Mouse (Mus musculus): ENCODE data around the gene Mrpl27. TPM values are rescaled to one million over a fixed set of nuclear protein-coding genes. Genes with fewer than 3 reads are reported as not detected.

Mrpl27 gene
- 19.5 and 26.2 TPM in 2 replicates for total RNA-seq (2014; fragmentation: Nextera tagmentation)
- total RNA-seq (2017), result 54.7 and 70.9 TPM in 2 replicates
- polyA plus RNA-seq (2012), result 66.3 and 70.6 TPM in 2 replicates

DNA sequence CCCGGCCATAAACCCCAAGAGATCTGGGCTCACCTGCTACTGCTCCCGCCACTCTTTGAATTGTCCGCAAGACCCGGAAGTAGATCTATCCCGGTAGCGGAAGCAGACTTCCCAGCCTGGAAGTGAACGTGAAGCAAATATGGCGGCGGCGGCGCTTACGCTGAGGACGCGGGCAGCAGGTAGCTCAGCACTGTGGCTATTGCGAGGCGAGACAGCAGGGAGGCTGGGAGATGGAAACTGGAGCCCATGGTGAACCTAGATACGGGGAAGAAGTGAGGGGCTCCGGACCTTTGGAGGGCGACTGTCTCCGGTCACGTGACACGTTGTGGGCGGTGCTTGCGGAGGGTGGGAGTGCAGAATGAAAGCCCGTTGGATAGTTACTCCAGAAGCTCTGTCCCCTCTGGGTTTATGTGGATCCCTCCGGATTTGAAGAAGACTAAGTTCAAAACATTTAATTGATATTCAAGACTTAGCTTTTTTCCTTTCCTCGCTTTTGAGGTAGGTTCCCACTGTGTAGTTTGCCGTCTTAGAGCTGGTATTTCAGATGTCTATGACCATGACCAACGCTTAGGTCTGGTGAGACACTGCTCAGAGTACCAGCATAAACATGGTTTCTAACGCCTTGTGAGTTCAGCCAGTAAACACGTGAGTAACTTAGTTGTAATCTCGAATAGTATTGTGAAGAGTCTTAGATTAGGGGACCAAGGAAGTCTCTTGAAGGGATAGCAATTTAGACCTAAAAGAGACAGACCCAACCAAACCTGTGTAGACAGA lies at the start of gene Mrpl27, which contains the start of gene Eme1:
Mrpl27 (plus strand) TSS at position 105 of the 774 bp plus-strand sequence.
Eme1 (minus strand) TSS at position 302 of the 774 bp plus-strand sequence.
- Histone ChIP-seq H3K27me3 (ENCODE audit: insufficient read depth, low read length) (no peaks in the 10 kb centered on the region), H3K9me3 (replicated peaks) (no peaks in the 10 kb centered on the region), H3K4me3 (ENCODE audit: low read depth, low read length) (peak within 1 kb of the TSS; percentile 80), H3K36me3 (replicated peaks) (peaks cover 72% of the 10 kb centered on the region), H3K4me1 (ENCODE audit: insufficient read depth, low read depth, low read length) (peaks cover 42% of the 10 kb centered on the region)
- TF ChIP-seq CTCF (IDR thresholded peaks at IDR 0.05; ENCODE audit: low read depth, low read length) (no peak), POLR2AphosphoS5 (IDR thresholded peaks at IDR 0.05; ENCODE audit: insufficient replicate concordance, low read depth, low read length) (no peak), TAL1 (conservative IDR thresholded peaks at IDR 0.05; ENCODE audit: low read depth, low read length) (no peak), GATA1 (IDR thresholded peaks at IDR 0.05; ENCODE audit: borderline replicate concordance, low read length) (no peak), GATA2 (IDR thresholded peaks at IDR 0.05; ENCODE audit: borderline replicate concordance, low read depth, low read length) (no peak)
- ATAC-seq (ENCODE audit: extremely low read depth, insufficient number of reproducible peaks, low FRiP score, poor library complexity, severe bottlenecking) (peak; percentile 83), DNase-seq (ENCODE audit: low spot score) (peak; percentile 83)

DNA sequence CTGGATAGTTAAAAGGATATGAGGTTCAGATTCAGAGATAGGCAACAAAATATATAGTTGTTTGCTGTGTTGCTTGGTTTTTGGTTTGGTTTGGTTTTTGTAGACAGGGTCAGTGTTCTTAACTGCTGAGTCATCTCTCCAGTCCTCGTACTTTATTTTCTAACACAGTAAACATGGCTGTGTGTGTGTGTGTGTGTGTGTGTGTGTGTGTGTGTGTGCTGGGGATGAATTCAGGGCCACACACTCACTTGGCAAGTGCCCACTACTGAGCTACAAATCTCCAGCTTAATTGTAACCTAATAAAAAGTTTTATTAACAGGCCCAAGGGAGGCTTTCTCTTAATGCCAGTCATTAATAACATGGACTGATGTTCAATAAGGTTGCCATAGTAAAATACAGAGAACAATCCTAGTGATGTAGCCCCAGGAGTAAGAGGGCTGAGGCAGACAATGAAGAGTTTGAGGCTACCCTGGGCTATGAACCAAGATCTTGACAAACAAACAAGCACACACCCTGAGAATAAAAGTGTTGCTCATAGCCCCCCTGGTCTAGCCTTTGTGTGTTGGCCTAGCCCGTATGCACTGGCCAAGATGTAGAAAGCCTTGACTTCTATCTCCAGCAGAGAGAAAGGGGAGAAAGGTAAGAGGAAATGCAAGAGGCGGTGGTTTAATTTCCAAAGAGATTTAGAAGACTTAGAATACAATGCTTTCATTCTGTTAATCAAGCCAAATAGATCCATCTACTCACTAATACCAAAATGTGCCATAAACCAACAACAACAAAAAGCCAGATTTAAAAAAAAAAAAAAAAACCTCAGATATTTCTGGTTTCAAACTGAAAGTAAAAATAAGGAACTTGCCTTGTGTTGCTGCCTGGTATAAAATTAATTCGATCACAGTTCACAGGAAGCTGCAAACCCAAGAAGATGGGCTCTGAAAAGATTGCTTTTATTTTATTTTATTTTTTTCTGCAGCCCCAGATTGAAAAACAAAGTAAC lies 42.5 kb upstream of the Mrpl27 start:
- DNase-seq (ENCODE audit: low spot score), result no peak
- no peak for TF ChIP-seq TAL1 (conservative IDR thresholded peaks at IDR 0.05; ENCODE audit: low read depth, low read length)
- no peak for TF ChIP-seq CTCF (IDR thresholded peaks at IDR 0.05; ENCODE audit: low read depth, low read length)
- no peak for TF ChIP-seq GATA2 (IDR thresholded peaks at IDR 0.05; ENCODE audit: borderline replicate concordance, low read depth, low read length)
- TF ChIP-seq POLR2AphosphoS5 (IDR thresholded peaks at IDR 0.05; ENCODE audit: insufficient replicate concordance, low read depth, low read length), result no peak
- TF ChIP-seq GATA1 (IDR thresholded peaks at IDR 0.05; ENCODE audit: borderline replicate concordance, low read length), result no peak
- no peaks in the 10 kb centered on the region for H3K36me3 ChIP-seq (replicated peaks)
- no peak overlapping the region for H3K4me3 ChIP-seq (ENCODE audit: low read depth, low read length)
- H3K4me1 ChIP-seq (ENCODE audit: insufficient read depth, low read depth, low read length), result no peaks in the 10 kb centered on the region
- H3K27me3 ChIP-seq (ENCODE audit: insufficient read depth, low read length), result peaks cover 23% of the 10 kb centered on the region
- no peak for ATAC-seq (ENCODE audit: extremely low read depth, insufficient number of reproducible peaks, low FRiP score, poor library complexity, severe bottlenecking)
- no peaks in the 10 kb centered on the region for H3K9me3 ChIP-seq (replicated peaks)

DNA sequence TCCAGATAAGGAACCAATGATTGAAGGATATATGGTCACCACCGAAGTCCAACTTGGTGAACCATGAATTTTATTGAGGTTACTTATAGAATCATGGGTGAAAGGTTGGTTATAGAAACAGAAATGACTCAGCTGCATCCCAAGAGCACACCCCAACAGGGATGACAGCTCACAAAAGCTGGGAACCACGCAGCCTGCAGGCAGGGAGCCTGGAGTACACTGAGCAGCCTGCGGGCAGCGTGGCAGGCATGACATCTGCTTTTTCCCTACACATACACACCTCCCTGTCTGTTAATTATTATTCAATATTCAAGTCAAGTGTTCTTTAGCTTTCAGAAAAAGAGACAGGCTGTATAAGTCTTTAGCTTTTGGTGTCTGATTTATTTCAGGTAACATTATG lies 39.0 kb upstream of the Mrpl27 start:
- Histone ChIP-seq H3K36me3 (replicated peaks) (no peaks in the 10 kb centered on the region), H3K4me1 (ENCODE audit: insufficient read depth, low read depth, low read length) (no peaks in the 10 kb centered on the region), H3K9me3 (replicated peaks) (no peaks in the 10 kb centered on the region), H3K4me3 (ENCODE audit: low read depth, low read length) (no peak overlapping the region), H3K27me3 (ENCODE audit: insufficient read depth, low read length) (peaks cover 22% of the 10 kb centered on the region)
- ATAC-seq (ENCODE audit: extremely low read depth, insufficient number of reproducible peaks, low FRiP score, poor library complexity, severe bottlenecking) (no peak), DNase-seq (ENCODE audit: low spot score) (no peak)
- no peak for TF ChIP-seq GATA1 (IDR thresholded peaks at IDR 0.05; ENCODE audit: borderline replicate concordance, low read length)
- TF ChIP-seq GATA2 (IDR thresholded peaks at IDR 0.05; ENCODE audit: borderline replicate concordance, low read depth, low read length), result no peak
- TF ChIP-seq CTCF (IDR thresholded peaks at IDR 0.05; ENCODE audit: low read depth, low read length), result no peak
- no peak for TF ChIP-seq POLR2AphosphoS5 (IDR thresholded peaks at IDR 0.05; ENCODE audit: insufficient replicate concordance, low read depth, low read length)
- no peak for TF ChIP-seq TAL1 (conservative IDR thresholded peaks at IDR 0.05; ENCODE audit: low read depth, low read length)

DNA sequence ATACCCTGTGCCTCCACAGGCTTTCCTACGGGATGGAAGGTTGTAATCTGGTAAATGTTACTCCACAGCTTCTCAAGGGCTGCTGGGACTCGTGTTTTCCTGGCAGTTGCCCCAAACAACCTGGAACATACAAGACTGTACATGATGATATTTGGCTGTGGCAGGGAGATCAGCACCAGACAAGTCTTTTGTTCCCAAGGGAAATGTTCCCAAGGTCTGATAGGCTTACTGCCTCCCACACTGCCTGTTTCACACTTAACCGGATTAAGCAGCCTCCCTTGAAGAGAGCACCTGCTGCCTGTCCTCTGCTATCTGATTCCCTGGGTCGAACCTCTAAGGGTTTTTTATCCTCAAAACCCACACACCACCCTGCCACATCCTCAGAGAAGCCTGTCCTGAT lies 38.1 kb upstream of the Mrpl27 start:
- no peaks in the 10 kb centered on the region for H3K4me1 ChIP-seq (ENCODE audit: insufficient read depth, low read depth, low read length)
- H3K9me3 ChIP-seq (replicated peaks), result no peaks in the 10 kb centered on the region
- no peak overlapping the region for H3K4me3 ChIP-seq (ENCODE audit: low read depth, low read length)
- no peak for DNase-seq (ENCODE audit: low spot score)
- peaks cover 22% of the 10 kb centered on the region for H3K27me3 ChIP-seq (ENCODE audit: insufficient read depth, low read length)
- no peaks in the 10 kb centered on the region for H3K36me3 ChIP-seq (replicated peaks)
- TF ChIP-seq CTCF (IDR thresholded peaks at IDR 0.05; ENCODE audit: low read depth, low read length) (no peak), GATA2 (IDR thresholded peaks at IDR 0.05; ENCODE audit: borderline replicate concordance, low read depth, low read length) (no peak), GATA1 (IDR thresholded peaks at IDR 0.05; ENCODE audit: borderline replicate concordance, low read length) (no peak), TAL1 (conservative IDR thresholded peaks at IDR 0.05; ENCODE audit: low read depth, low read length) (no peak), POLR2AphosphoS5 (IDR thresholded peaks at IDR 0.05; ENCODE audit: insufficient replicate concordance, low read depth, low read length) (no peak)
- no peak for ATAC-seq (ENCODE audit: extremely low read depth, insufficient number of reproducible peaks, low FRiP score, poor library complexity, severe bottlenecking)

DNA sequence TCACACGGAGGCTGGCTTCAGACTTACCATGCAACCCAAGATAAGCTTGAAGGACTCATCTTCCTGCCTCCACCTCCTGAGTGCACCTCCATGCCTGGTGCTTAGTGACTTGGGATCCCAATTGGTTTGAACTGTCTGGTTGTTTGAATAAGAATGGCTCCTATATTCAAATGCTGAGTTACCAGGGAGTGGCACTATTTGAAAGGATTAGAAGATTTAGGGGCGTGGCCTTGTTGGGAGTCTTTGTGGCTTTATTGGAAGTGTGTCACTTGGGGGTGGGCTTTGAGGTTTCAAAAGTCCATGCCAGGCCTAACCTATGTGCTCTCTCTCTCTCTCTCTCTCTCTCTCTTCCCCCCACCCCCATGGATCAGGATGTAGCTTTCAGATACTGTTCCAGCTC lies 35.9 kb upstream of the Mrpl27 start:
- H3K4me3 ChIP-seq (ENCODE audit: low read depth, low read length), result no peak overlapping the region
- DNase-seq (ENCODE audit: low spot score), result no peak
- no peaks in the 10 kb centered on the region for H3K9me3 ChIP-seq (replicated peaks)
- no peak for ATAC-seq (ENCODE audit: extremely low read depth, insufficient number of reproducible peaks, low FRiP score, poor library complexity, severe bottlenecking)
- peaks cover 22% of the 10 kb centered on the region for H3K27me3 ChIP-seq (ENCODE audit: insufficient read depth, low read length)
- no peaks in the 10 kb centered on the region for H3K36me3 ChIP-seq (replicated peaks)
- peaks cover 6% of the 10 kb centered on the region for H3K4me1 ChIP-seq (ENCODE audit: insufficient read depth, low read depth, low read length)
- TF ChIP-seq GATA2 (IDR thresholded peaks at IDR 0.05; ENCODE audit: borderline replicate concordance, low read depth, low read length) (no peak), GATA1 (IDR thresholded peaks at IDR 0.05; ENCODE audit: borderline replicate concordance, low read length) (no peak), CTCF (IDR thresholded peaks at IDR 0.05; ENCODE audit: low read depth, low read length) (no peak), POLR2AphosphoS5 (IDR thresholded peaks at IDR 0.05; ENCODE audit: insufficient replicate concordance, low read depth, low read length) (no peak), TAL1 (conservative IDR thresholded peaks at IDR 0.05; ENCODE audit: low read depth, low read length) (no peak)
